29 mouse cellular contexts compared by ENCODE assay signal in genomic region chr7:4612956-4613355, GRCm38 (mm10). TPM values are rescaled to one million over a fixed set of nuclear protein-coding genes. Genes with fewer than 3 reads are reported as not detected.
"Had no signal": no experiment of that assay in that cellular context is flagged by ENCODE, and none has a peak within 500 bp of the region (broad histone marks: within the 10 kb centered on the region; RNA-seq: fewer than 3 reads in every experiment).

No protein-coding gene starts in this region.

- H3K27me3 ChIP-seq: heart, embryonic 12.5 days; hindbrain, embryonic 13.5 days; hindbrain, embryonic 15.5 days; intestine, embryonic 15.5 days; limb, embryonic 12.5 days; liver, embryonic 12.5 days; liver, embryonic 15.5 days had no signal

- H3K4me2 ChIP-seq: heart, embryonic 12.5 days; hindbrain, embryonic 13.5 days; hindbrain, embryonic 15.5 days; intestine, embryonic 15.5 days; limb, embryonic 12.5 days had no signal

- H3K9me3 ChIP-seq: hindbrain, embryonic 13.5 days; hindbrain, embryonic 15.5 days; intestine, embryonic 15.5 days; limb, embryonic 10.5 days; limb, embryonic 12.5 days; liver, embryonic 12.5 days; liver, embryonic 15.5 days had no signal

- H3K36me3 ChIP-seq: heart, embryonic 12.5 days; hindbrain, embryonic 13.5 days; hindbrain, embryonic 15.5 days; intestine, embryonic 15.5 days; limb, embryonic 10.5 days; limb, embryonic 12.5 days; liver, embryonic 12.5 days; liver, embryonic 15.5 days had no signal

- H3K9ac ChIP-seq: heart, embryonic 12.5 days; hindbrain, embryonic 13.5 days; hindbrain, embryonic 15.5 days; intestine, embryonic 15.5 days; limb, embryonic 12.5 days; liver, postnatal 0 days had no signal

- H3K4me1 ChIP-seq: heart, embryonic 12.5 days; hindbrain, embryonic 13.5 days; hindbrain, embryonic 15.5 days; intestine, embryonic 15.5 days; limb, embryonic 12.5 days had no signal

- H3K4me3 ChIP-seq: heart, adult 2 months; heart, embryonic 12.5 days; hindbrain, embryonic 13.5 days; hindbrain, embryonic 15.5 days; intestine, embryonic 15.5 days; layer of hippocampus, adult 2 months; left cerebral cortex, adult 2 months; limb, embryonic 10.5 days; limb, embryonic 12.5 days; liver, embryonic 12.5 days had no signal

- DNase-seq: gastrocnemius, postnatal 14 days; gastrocnemius, postnatal 36 days; heart, adult 2 months; heart, postnatal 10 days; heart, postnatal 36 days; kidney, adult 18-20 months; kidney, adult 8-10 months; kidney, postnatal 10 days; kidney, postnatal 25 days; kidney, postnatal 4 days; liver, postnatal 0 days; lung, adult 2 months had no signal

- ATAC-seq: intestine, embryonic 15.5 days; intestine, postnatal 0 days had no signal

- H3K27ac ChIP-seq: heart, adult 2 months; hindbrain, embryonic 13.5 days; hindbrain, embryonic 15.5 days; intestine, embryonic 15.5 days; layer of hippocampus, adult 2 months; left cerebral cortex, adult 2 months; limb, embryonic 10.5 days; limb, embryonic 12.5 days had no signal

RNA-seq across cellular contexts. Expression of gene Ptprh, which starts 9.1 kb away (rescaled TPM):
- total RNA-seq: gastrocnemius, adult 8-10 months; gastrocnemius, postnatal 14 days; gastrocnemius, postnatal 36 days; heart, adult 2 months; heart, postnatal 10 days; heart, postnatal 36 days; hematopoietic stem cell, adult 5-6 weeks had no signal
- polyA plus RNA-seq: heart, embryonic 12.5 days; heart, embryonic 14.5 days; hindbrain, embryonic 11.5 days; inflammation-experienced regulatory T-cells, adult 6 months; kidney, embryonic 16.5 days; limb, embryonic 10.5 days; limb, embryonic 12.5 days; liver, embryonic 12.5 days; liver, embryonic 15.5 days; liver, postnatal 0 days had no signal
